In the genomic region with DNA sequence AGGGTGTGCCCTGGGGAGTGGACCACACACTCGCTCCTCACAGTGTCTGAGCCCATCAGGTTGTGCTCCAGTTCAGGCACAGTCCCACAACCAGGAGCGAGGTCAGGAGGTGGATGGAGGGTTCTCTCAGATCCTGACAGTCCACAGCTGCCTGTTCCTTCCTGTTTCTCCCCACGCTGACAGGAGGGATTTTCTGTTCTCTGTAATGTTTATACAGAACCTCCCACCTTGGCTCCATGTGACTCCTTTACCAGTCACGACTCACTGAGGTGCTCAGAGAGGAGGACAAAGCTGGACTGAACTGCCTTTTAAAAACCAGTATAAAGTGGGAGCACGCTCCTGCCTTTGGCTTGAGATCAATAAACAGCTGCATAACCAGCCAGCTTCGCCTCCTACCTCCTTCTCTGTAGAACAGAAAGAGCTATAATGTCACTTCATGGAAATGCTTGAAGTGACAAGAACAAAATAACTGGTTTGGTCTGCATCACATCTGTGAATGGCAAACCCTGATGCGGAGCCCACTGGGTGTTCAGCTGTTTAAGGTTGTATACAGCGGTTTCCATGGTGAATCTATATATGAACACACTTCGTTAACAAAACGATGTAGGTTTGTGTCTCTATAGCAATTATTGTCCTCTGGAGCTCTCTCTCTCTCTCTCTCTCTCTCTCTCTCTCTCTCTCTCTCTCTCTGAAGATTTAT, we compare ENCODE assay signal across 13 mouse cellular contexts.
DNase-seq lines count a peak whose midpoint lies in the region; ATAC-seq lines count a peak whose summit lies in the region.
"Had no signal": no experiment of that assay in that cellular context is flagged by ENCODE, and none has a peak within 500 bp of the region (broad histone marks: within the 10 kb centered on the region; RNA-seq: fewer than 3 reads in every experiment).

No protein-coding gene starts in this region.

- DNase-seq in forebrain, embryonic 10.5 days (ENCODE audit: extremely low spot score, low spot score) = no peak
- DNase-seq in kidney, adult 11 months = peak; percentile 6
- no peak for DNase-seq in kidney, adult 9 months
- no peak for DNase-seq in midbrain, embryonic 11.5 days (ENCODE audit: low spot score, missing footprints)
- peak; percentile 78 for DNase-seq in telencephalon, adult 2 months (ENCODE audit: low read depth, low spot score)
- no peak for DNase-seq in layer of hippocampus, adult 9-11 months
- DNase-seq: adrenal gland, postnatal 10 days; cerebellum, adult 2 months had no signal

- no peak overlapping the region for H3K9ac ChIP-seq in forebrain, embryonic 13.5 days
- no peak overlapping the region for H3K9ac ChIP-seq in midbrain, embryonic 16.5 days (ENCODE audit: low read depth, low read length)
- no peak overlapping the region for H3K9ac ChIP-seq in midbrain, embryonic 11.5 days (ENCODE audit: low read length)
- H3K9ac ChIP-seq: embryonic facial prominence, embryonic 12.5 days; limb, embryonic 13.5 days had no signal

- H3K36me3 ChIP-seq in forebrain, embryonic 13.5 days (ENCODE audit: poor library complexity, severe bottlenecking) = no peaks in the 10 kb centered on the region
- no peaks in the 10 kb centered on the region for H3K36me3 ChIP-seq in forebrain, embryonic 10.5 days (replicated peaks)
- no peaks in the 10 kb centered on the region for H3K36me3 ChIP-seq in midbrain, embryonic 16.5 days (ENCODE audit: control insufficient read depth, insufficient read depth, low read length)
- no peaks in the 10 kb centered on the region for H3K36me3 ChIP-seq in midbrain, embryonic 11.5 days (ENCODE audit: control insufficient read depth, insufficient read depth, low read length)
- H3K36me3 ChIP-seq: limb, embryonic 13.5 days had no signal

- 61% methylated on average over 10 of the region's 10 CpGs for WGBS in forebrain, embryonic 13.5 days
- 75% methylated on average over 10 of the region's 10 CpGs for WGBS in forebrain, embryonic 10.5 days
- 72% methylated on average over 10 of the region's 10 CpGs for WGBS in midbrain, embryonic 16.5 days
- 79% methylated on average over 10 of the region's 10 CpGs for WGBS in midbrain, embryonic 11.5 days

- H3K4me1 ChIP-seq in forebrain, embryonic 13.5 days = peaks cover 16% of the 10 kb centered on the region; the same call in 1 of the 2 replicates
- peaks cover 14% of the 10 kb centered on the region for H3K4me1 ChIP-seq in forebrain, embryonic 10.5 days
- H3K4me1 ChIP-seq in midbrain, embryonic 16.5 days (ENCODE audit: control insufficient read depth, insufficient read depth, low read length) = no peaks in the 10 kb centered on the region; the same call in 1 of the 2 replicates
- H3K4me1 ChIP-seq in midbrain, embryonic 11.5 days (ENCODE audit: control insufficient read depth, insufficient read depth, low read length) = no peaks in the 10 kb centered on the region
- H3K4me1 ChIP-seq: embryonic facial prominence, embryonic 12.5 days had no signal

- ATAC-seq in forebrain, embryonic 13.5 days = peak; percentile 45; the same call in 1 of the 2 replicates
- ATAC-seq in midbrain, embryonic 16.5 days = peak; percentile 42; the same call in 1 of the 2 replicates
- no peak for ATAC-seq in midbrain, embryonic 11.5 days (ENCODE audit: low FRiP score)
- ATAC-seq: intestine, embryonic 16.5 days had no signal

- no peak overlapping the region for H3K27ac ChIP-seq in forebrain, embryonic 13.5 days
- no peak overlapping the region for H3K27ac ChIP-seq in forebrain, embryonic 10.5 days
- no peak overlapping the region for H3K27ac ChIP-seq in midbrain, embryonic 16.5 days (ENCODE audit: low read length)
- H3K27ac ChIP-seq in midbrain, embryonic 11.5 days (ENCODE audit: low read depth, low read length) = no peak overlapping the region
- H3K27ac ChIP-seq: embryonic facial prominence, embryonic 12.5 days; limb, embryonic 13.5 days had no signal

- H3K9me3 ChIP-seq in forebrain, embryonic 13.5 days (replicated peaks) = no peaks in the 10 kb centered on the region
- no peaks in the 10 kb centered on the region for H3K9me3 ChIP-seq in forebrain, embryonic 10.5 days
- no peaks in the 10 kb centered on the region for H3K9me3 ChIP-seq in midbrain, embryonic 16.5 days (replicated peaks; ENCODE audit: control insufficient read depth, low read length, poor library complexity, severe bottlenecking)
- no peaks in the 10 kb centered on the region for H3K9me3 ChIP-seq in midbrain, embryonic 11.5 days (ENCODE audit: control insufficient read depth, low read length)
- H3K9me3 ChIP-seq: embryonic facial prominence, embryonic 12.5 days; limb, embryonic 13.5 days had no signal

- H3K4me3 ChIP-seq in forebrain, embryonic 13.5 days = no peak overlapping the region
- H3K4me3 ChIP-seq in forebrain, embryonic 10.5 days = no peak overlapping the region
- H3K4me3 ChIP-seq in midbrain, embryonic 16.5 days (ENCODE audit: low read depth, low read length) = no peak overlapping the region
- no peak overlapping the region for H3K4me3 ChIP-seq in midbrain, embryonic 11.5 days (ENCODE audit: low read depth, low read length)
- H3K4me3 ChIP-seq: embryonic facial prominence, embryonic 12.5 days; limb, embryonic 13.5 days had no signal

- no peak overlapping the region for H3K4me2 ChIP-seq in forebrain, embryonic 13.5 days
- no peak overlapping the region for H3K4me2 ChIP-seq in midbrain, embryonic 16.5 days (ENCODE audit: low read length)
- H3K4me2 ChIP-seq in midbrain, embryonic 11.5 days = no peak overlapping the region
- H3K4me2 ChIP-seq: embryonic facial prominence, embryonic 12.5 days; limb, embryonic 13.5 days had no signal

- no peaks in the 10 kb centered on the region for H3K27me3 ChIP-seq in forebrain, embryonic 13.5 days
- peaks cover 14% of the 10 kb centered on the region for H3K27me3 ChIP-seq in forebrain, embryonic 10.5 days (ENCODE audit: poor library complexity, severe bottlenecking)
- H3K27me3 ChIP-seq in midbrain, embryonic 16.5 days (ENCODE audit: control insufficient read depth, insufficient read depth, low read depth, low read length) = no peaks in the 10 kb centered on the region
- no peaks in the 10 kb centered on the region for H3K27me3 ChIP-seq in midbrain, embryonic 11.5 days (ENCODE audit: control insufficient read depth, insufficient read depth, low read length)
- H3K27me3 ChIP-seq: embryonic facial prominence, embryonic 12.5 days had no signal

Comparison
In these comparisons a context has a peak if more than half of its experiments do, and no peak if none do; other contexts are left out.
1. DNase-seq: peak in kidney, adult 11 months (single experiment) and telencephalon, adult 2 months (single experiment); none in forebrain, embryonic 10.5 days (single experiment), kidney, adult 9 months (single experiment), midbrain, embryonic 11.5 days (single experiment) and layer of hippocampus, adult 9-11 months (single experiment).